Mouse (Mus musculus) neural tube, embryonic 12.5 days (tissue): ENCODE results near the gene Matk. TPM values are rescaled to one million over a fixed set of nuclear protein-coding genes. Genes with fewer than 3 reads are reported as not detected.

Source experiments
- ATAC-seq: fragments of 200-750 bp; cut with Nextera tagmentation; 2 replicates; pipeline ENCODE4 v1.8.0; 2017; ENCODE audit warnings: low read depth, mild to moderate bottlenecking, moderate TSS enrichment, moderate library complexity; ENCODE audit not compliant: low FRiP score
- H3K27ac ChIP-seq: fragments of 300-500 bp; sonication (generic); 2 replicates; pipeline ENCODE4 v1.5.1; 2016
- H3K27me3 ChIP-seq: fragments of 300-500 bp; sonication (generic); replicated peaks from 2 replicates; pipeline ENCODE4 v1.6.1; 2016; ENCODE audit warnings: mild to moderate bottlenecking
- H3K36me3 ChIP-seq: fragments of 300-500 bp; sonication (generic); 2 replicates; pipeline ENCODE4 v1.6.1; 2016; ENCODE audit warnings: mild to moderate bottlenecking
- H3K4me1 ChIP-seq: fragments of 300-500 bp; sonication (generic); 2 replicates; pipeline ENCODE4 v1.6.1; 2016
- H3K4me2 ChIP-seq: fragments of 300-500 bp; sonication (generic); replicated peaks from 2 replicates; pipeline ENCODE4 v1.6.1; 2016; ENCODE audit warnings: mild to moderate bottlenecking
- H3K4me3 ChIP-seq: fragments of 300-500 bp; sonication (generic); 2 replicates; pipeline ENCODE4 v1.5.1; 2016
- H3K9ac ChIP-seq: fragments of 300-500 bp; sonication (generic); 2 replicates; pipeline ENCODE4 v1.6.1; 2016; ENCODE audit warnings: mild to moderate bottlenecking
- H3K9me3 ChIP-seq: fragments of 300-500 bp; sonication (generic); 2 replicates; pipeline ENCODE4 v1.6.1; 2016; ENCODE audit warnings: mild to moderate bottlenecking
- WGBS: fragments of 180-500 bp; shearing (Covaris S2); methylation state at CpG from one replicate; pipeline ENCODE4 v1.1.7; 2016; 5-methylcytosine and 5-hydroxymethylcytosine counted together
- polyA plus RNA-seq: library from polyadenylated mRNA; unstranded; fragments of >200 nt; fragmentation: Nextera tagmentation; extraction: Ambion mirVana; gene quantifications from 2 replicates; pipeline ENCODE4 v1.2.1, GENCODE M21; 2016

The Matk gene
- polyA plus RNA-seq, 1 experiment from 2014 or later: 5.1 TPM

DNA sequence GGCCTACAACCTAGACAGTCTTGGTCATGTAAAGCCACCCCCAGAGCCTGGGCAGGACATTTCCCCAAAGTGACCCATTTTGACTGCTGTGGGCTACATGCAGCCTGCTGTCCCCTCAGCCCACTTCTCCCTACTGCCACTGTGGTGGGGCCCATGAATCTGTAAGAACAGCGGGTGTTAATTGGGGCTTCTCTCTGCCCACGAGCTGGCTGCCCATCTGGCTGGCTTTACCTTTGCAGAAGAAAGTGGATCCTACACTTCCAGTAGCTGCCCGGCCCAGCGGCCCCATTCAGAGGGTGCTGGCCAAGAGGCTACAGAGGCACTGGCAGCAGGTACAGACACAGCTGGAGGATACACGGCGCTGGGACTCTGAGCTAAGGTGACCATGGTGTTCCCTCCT is 7.6 kb upstream of the Matk start:
- 0 out of 2 replicates have a peak, but pooled peaks cover 3% of the 10 kb centered on the region for H3K36me3 ChIP-seq
- H3K9ac ChIP-seq: no peak overlapping the region
- no peak for ATAC-seq
- H3K4me2 ChIP-seq: no peak overlapping the region
- H3K4me3 ChIP-seq: no peak overlapping the region
- no peak overlapping the region for H3K27ac ChIP-seq
- 86% methylated on average over 6 of the region's 6 CpGs for WGBS
- peaks cover under 1% of the 10 kb centered on the region; the same call in 1 of the 2 replicates for H3K4me1 ChIP-seq
- H3K27me3 ChIP-seq: peaks cover 26% of the 10 kb centered on the region
- H3K9me3 ChIP-seq: no peaks in the 10 kb centered on the region

DNA sequence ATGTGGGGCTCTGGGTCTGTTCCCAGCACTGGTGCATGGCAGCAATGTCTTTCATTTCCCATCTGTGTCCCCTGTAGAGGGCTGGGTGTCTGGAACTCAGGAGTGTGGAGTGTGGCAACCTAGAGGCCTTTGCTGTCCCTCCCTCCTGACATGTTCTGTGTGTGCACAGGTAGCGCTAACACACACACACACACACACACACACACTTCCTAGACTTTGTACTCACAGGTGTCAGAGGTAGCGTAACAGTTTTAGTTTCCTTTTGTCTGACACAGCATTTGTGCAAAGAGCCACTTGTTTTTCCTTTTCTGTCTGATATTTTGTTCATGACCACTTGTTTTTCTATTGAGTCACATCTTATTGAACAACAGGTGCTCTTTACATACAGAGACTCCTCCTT is 4.9 kb upstream of the Matk start:
- 0 out of 2 replicates have a peak, but pooled peaks cover 3% of the 10 kb centered on the region for H3K36me3 ChIP-seq
- 97% methylated on average over 2 of the region's 2 CpGs for WGBS
- H3K27me3 ChIP-seq: peaks cover 34% of the 10 kb centered on the region
- H3K9me3 ChIP-seq: no peaks in the 10 kb centered on the region
- H3K4me1 ChIP-seq: peaks cover 10% of the 10 kb centered on the region
- H3K9ac ChIP-seq: no peak overlapping the region
- H3K27ac ChIP-seq: no peak overlapping the region
- H3K4me3 ChIP-seq: no peak overlapping the region
- ATAC-seq: no peak
- no peak overlapping the region for H3K4me2 ChIP-seq

DNA sequence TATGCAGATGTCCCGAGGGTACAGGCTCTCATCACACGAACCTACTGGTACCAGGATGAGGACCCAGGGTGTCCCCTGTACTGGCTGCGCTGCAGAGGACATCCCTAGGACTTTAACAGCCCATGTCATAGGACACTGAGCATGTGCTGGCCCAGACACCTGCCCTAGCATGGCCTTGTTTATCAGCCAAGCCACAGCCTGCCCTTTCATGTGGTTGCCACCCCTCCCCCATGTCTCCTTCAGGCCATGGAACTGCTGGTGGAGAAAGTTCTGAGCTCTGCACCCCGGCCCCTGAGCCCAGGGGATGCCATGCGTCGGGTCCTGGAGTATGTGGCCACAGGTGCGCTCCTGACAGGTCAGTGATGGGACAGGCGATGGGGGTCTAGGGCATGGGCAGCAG is 3.3 kb upstream of the Matk start:
- peaks cover 41% of the 10 kb centered on the region for H3K27me3 ChIP-seq
- no peak for ATAC-seq

DNA sequence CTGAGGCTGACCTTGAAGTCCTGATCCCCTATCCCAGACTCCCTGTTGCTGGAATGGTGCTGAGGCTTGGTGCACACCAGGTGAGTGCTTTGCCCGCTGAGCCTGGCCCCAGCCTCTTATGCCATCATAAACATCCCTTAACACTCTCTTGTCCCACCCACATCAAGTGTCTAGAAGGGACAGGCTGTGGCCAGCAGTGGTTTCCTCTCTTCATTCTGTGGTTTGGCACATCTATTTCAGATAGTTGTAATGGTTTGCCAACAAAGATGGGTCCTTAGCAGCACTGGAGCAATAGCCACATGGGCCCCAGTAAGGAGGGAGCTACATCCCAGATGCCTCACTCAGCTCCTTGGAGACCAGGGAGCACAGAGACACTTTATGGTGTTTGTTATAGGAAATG is 2.2 kb downstream of the Matk start:
- 56% methylated on average over 1 of the region's 1 CpGs for WGBS
- no peak overlapping the region for H3K4me3 ChIP-seq
- H3K4me1 ChIP-seq: peaks cover 34% of the 10 kb centered on the region
- no peaks in the 10 kb centered on the region for H3K36me3 ChIP-seq
- peaks cover 84% of the 10 kb centered on the region for H3K27me3 ChIP-seq
- ATAC-seq: no peak
- H3K9ac ChIP-seq: no peak overlapping the region
- H3K27ac ChIP-seq: no peak overlapping the region
- H3K9me3 ChIP-seq: no peaks in the 10 kb centered on the region
- no peak overlapping the region for H3K4me2 ChIP-seq

More for the DNA sequence above, 3.3 kb upstream of the Matk start:
- Histone ChIP-seq H3K4me2 (no peak overlapping the region), H3K9me3 (no peaks in the 10 kb centered on the region), H3K4me3 (no peak overlapping the region), H3K27ac (no peak overlapping the region), H3K9ac (no peak overlapping the region), H3K36me3 (no peaks in the 10 kb centered on the region), H3K4me1 (peaks cover 14% of the 10 kb centered on the region)
- WGBS: 85% methylated on average over 8 of the region's 8 CpGs

DNA sequence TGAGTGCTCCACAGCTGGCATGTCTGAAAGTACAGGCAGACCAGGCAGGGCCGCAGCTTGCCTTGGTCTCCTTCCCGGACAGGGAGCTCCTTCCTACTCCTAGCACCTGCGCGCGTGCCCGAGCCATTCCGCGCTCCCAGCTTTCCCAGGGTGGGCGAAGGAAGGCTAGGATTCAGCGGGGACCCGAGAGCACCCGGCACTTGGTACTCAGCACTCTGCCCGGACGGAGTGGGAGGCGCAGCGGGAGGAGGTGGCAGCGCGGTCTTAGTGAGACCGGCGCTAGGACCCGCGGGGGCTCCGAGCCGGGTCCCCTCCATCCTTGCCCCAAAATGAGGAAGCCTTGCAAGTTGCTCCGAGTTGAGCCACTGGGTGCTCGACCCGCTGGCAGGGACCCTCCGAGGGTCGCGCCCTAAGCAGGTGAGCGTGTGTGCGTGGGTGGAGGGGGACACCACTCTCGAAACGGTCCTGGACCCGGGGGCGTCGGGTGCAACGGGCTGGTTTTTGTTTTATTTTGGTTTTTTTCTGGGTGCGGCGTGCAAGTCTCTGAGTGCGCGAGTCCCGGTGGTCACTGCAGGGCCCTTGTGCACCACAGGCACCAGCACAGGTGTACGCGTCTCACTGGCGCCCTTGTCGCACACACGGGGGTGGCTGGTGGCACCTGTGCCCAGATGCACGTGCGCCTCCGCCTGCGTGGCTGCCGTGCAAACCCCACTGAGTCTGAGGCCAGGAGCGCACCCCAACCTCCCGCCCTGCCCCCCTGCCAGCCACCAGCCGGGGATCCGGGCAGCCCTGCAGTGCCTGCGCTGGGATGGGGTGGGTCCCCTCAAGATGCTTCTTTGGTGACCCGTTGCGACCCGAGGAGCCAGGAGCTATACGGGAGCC is 4.7 kb downstream of the Matk start:
- H3K4me2 ChIP-seq: peak overlapping the region; percentile 71
- H3K4me1 ChIP-seq: peaks cover 31% of the 10 kb centered on the region
- H3K27ac ChIP-seq: no peak overlapping the region
- H3K27me3 ChIP-seq: peaks cover 67% of the 10 kb centered on the region
- 3% methylated on average over 62 of the region's 62 CpGs for WGBS
- H3K9me3 ChIP-seq: 0 out of 2 replicates have a peak, but pooled peaks cover 5% of the 10 kb centered on the region
- H3K9ac ChIP-seq: peak overlapping the region; percentile 52; the same call in 1 of the 2 replicates
- no peak for ATAC-seq
- peaks cover 9% of the 10 kb centered on the region for H3K36me3 ChIP-seq
- H3K4me3 ChIP-seq: peak overlapping the region; percentile 39

DNA sequence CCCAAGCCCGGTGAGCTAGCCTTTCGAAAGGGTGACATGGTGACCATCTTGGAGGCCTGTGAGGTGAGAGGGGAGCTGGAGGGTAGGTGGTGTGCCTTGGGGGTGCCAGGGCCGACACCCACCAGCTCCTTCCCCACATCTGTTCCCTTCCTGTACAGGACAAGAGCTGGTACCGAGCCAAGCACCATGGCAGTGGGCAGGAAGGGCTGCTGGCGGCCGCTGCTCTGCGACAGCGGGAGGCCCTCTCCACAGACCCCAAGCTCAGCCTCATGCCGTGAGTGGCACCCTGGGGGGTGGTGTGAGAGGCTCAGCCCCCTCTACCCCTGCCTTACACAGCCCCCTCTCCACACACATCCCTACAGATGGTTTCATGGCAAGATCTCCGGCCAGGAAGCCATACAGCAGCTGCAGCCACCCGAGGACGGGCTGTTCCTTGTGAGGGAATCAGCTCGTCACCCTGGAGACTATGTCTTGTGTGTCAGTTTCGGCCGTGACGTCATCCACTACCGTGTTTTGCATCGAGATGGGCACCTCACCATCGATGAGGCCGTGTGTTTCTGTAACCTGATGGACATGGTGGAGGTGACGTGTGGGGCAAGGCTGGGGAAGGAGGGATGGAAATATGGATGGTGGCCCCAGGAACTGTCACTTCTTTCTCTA is 6.6 kb downstream of the Matk start:
- 41% methylated on average over 21 of the region's 21 CpGs for WGBS
- peaks cover 48% of the 10 kb centered on the region for H3K27me3 ChIP-seq
- no peak overlapping the region for H3K9ac ChIP-seq
- H3K9me3 ChIP-seq: 0 out of 2 replicates have a peak, but pooled peaks cover 5% of the 10 kb centered on the region
- H3K4me3 ChIP-seq: no peak overlapping the region
- H3K27ac ChIP-seq: no peak overlapping the region
- peaks cover 29% of the 10 kb centered on the region for H3K36me3 ChIP-seq
- H3K4me1 ChIP-seq: peaks cover 23% of the 10 kb centered on the region
- H3K4me2 ChIP-seq: peak overlapping the region; percentile 12
- 0 out of 2 replicates have a peak, but pooled peaks have one; percentile 18 for ATAC-seq

DNA sequence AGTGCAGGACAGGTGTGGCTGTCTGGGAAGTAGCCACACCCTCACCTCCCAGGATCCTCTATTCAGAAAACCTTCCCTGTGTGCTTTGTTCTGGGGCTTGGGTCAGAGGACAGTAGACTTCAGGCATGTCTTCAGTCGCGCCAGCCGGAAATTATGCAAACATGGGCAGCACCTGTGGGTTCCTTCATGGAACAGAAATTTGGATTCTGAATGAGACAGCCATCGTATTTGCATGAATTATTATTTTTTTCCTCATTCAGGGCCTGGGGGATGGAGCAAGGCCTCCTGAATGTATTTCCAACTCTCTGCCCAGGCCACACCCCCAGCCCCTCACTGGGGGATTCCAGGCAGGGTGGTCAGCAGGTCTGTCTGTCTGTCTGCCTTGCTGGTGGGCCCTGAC is 8.3 kb downstream of the Matk start:
- no peak for ATAC-seq
- 90% methylated on average over 4 of the region's 4 CpGs for WGBS

DNA sequence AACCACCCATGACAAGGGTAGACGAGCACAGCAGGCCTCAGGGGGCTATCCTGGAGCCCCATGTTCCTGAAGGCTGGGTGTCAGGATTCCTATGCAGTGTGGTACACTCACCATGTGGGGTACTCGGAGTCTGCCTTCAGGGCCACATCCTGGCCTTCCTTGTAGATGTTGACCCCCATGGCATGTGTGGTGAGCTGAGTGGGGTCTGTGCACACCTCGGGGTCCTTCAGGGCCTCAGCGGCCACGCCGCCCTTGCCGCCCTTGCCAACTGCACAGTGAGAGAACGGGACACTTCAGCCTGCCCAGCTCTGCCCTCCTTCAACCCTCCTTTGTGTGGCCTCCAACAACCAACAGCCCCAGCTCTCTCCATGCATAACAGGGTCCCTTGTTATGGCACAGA is 12.8 kb downstream of the Matk start:
- no peak for ATAC-seq
- WGBS: 96% methylated on average over 8 of the region's 8 CpGs
- H3K36me3 ChIP-seq: peaks cover 41% of the 10 kb centered on the region
- H3K27ac ChIP-seq: no peak overlapping the region
- peaks cover 17% of the 10 kb centered on the region for H3K4me1 ChIP-seq
- 0 out of 2 replicates have a peak, but pooled peaks cover 3% of the 10 kb centered on the region for H3K9me3 ChIP-seq
- no peaks in the 10 kb centered on the region for H3K27me3 ChIP-seq
- peak overlapping the region; percentile 66 for H3K4me2 ChIP-seq
- H3K9ac ChIP-seq: peak overlapping the region; percentile 42
- H3K4me3 ChIP-seq: no peak overlapping the region

More for the DNA sequence above, 8.3 kb downstream of the Matk start:
- no peak overlapping the region for H3K4me2 ChIP-seq
- H3K4me1 ChIP-seq: peaks cover 27% of the 10 kb centered on the region
- H3K4me3 ChIP-seq: no peak overlapping the region
- no peak overlapping the region for H3K9ac ChIP-seq
- H3K27me3 ChIP-seq: peaks cover 41% of the 10 kb centered on the region
- 0 out of 2 replicates have a peak, but pooled peaks cover 5% of the 10 kb centered on the region for H3K9me3 ChIP-seq
- peaks cover 41% of the 10 kb centered on the region for H3K36me3 ChIP-seq
- H3K27ac ChIP-seq: no peak overlapping the region

DNA sequence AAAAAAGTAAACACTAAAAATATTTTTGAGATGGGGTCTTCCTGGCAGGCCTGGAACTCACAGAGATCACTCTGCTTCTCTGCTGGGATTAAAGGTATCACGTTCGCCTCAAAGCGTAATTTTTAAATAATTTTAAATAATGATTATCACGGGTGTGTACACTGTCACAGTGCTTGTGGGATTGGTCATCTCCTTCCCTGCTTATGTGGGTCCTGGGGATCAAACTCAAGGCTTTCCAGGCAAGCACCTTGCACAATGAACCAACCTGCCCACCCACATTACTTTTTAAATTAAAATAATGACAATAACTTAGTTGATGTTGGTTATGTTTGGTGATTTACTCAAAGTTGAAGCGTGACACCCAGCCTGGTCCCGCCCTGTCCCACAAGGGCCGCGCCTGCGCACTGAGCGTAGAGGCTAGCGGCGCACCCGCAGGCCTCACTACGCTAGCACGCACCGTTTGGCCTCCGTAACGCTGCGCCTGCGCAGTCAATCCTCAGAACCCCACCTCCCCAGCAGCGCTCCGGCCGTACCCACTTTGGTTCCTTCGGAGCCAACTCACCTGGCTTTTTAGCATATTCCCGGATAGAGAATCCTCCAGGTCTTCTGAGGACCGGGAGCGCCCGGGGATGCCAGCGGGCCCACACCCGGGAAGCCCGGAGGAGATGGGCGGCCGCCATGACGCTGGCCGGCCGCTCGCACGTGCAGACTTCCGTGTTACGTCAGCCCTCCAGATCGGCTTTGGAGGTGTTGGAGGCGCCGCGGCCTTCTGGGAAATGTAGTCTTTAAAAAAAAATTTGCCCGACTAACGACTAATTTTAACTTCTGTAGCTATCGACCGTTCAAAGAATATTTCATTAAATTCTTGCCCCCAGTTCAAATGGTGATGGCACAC is 13.7 kb downstream of the Matk start, which contains the start of the genes Mrpl54 and Apba3:
TSS of gene Mrpl54 (minus strand) at position 724 of the 895 bp plus-strand sequence.
TSS of gene Apba3 (plus strand) at position 750 of the 895 bp plus-strand sequence.
- ATAC-seq: peak; percentile 92
- Histone ChIP-seq H3K27me3 (no peaks in the 10 kb centered on the region), H3K36me3 (peaks cover 48% of the 10 kb centered on the region), H3K27ac (no peak within 1 kb of the TSS), H3K4me3 (peak within 1 kb of the TSS; percentile 62), H3K9me3 (no peaks in the 10 kb centered on the region), H3K4me1 (peaks cover 17% of the 10 kb centered on the region), H3K9ac (peak within 1 kb of the TSS; percentile 66; the same call in 1 of the 2 replicates), H3K4me2 (peak within 1 kb of the TSS; percentile 85)
- under 1% methylated on average over 48 of the region's 48 CpGs for WGBS

DNA sequence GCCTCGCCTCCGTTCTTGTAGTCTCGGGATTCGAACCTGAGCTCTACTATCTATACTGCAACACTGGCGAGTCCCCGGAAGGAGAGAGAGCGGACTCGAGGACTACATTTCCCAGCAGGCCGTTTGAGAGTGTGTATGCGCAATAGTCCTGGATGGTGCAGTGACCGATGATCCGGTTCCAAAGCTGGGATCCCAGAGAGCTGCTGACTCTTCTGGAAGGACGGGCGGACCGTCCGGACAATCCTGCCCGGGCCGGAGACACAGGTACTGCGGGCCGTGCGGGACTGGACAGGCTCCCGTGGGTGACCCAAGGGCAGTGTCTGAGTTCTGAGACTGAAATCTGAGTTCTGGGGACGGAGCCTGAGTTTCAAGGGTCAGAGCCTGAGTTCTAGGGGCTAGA is 15.3 kb downstream of the Matk start:
- Histone ChIP-seq H3K9me3 (no peaks in the 10 kb centered on the region), H3K4me2 (peak overlapping the region; percentile 85), H3K9ac (peak overlapping the region; percentile 77), H3K27ac (no peak overlapping the region), H3K27me3 (no peaks in the 10 kb centered on the region), H3K36me3 (peaks cover 49% of the 10 kb centered on the region), H3K4me1 (peaks cover 17% of the 10 kb centered on the region), H3K4me3 (peak overlapping the region; percentile 54)
- WGBS: 4% methylated on average over 23 of the region's 23 CpGs
- peak; percentile 56; the same call in 1 of the 2 replicates for ATAC-seq

DNA sequence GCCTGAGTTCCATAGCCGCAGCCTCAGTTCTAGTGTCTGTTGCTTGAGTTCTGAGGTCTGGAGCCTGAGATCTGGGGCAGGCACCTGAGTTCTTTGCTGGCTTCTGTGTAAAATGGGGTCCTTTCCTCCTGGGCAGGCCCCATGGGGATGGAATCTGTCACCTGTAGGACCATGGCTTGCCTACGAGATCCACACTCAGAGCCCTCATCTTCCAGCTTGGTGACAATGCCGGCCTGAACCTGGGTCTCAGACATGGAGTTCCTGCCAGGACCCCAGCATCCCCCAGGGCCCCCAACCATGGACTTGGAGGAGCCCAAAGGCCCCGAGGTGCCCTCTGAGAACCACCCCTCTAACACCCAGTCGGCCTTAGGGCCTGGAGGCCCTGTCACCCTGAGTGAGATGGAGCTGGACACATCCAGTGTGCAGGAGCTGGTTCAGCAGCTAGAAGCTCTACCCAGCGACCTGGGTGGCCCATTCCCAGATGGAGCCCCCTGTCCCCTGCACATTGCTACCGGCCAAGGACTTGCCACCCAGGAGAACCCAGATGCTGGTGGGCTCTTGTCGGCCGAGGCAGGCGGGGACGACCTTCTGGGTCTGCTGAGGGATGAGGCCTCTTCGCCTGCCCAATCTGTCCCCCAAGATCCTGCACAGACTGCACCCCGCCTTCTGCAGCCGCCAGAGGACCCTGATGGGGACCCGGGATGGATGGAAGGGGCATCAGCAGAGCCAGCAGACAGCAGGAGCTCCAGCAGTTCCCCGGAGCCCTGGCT is 16.1 kb downstream of the Matk start:
- Histone ChIP-seq H3K4me2 (peak overlapping the region; percentile 85), H3K9ac (peak overlapping the region; percentile 77), H3K9me3 (no peaks in the 10 kb centered on the region), H3K27me3 (no peaks in the 10 kb centered on the region), H3K4me3 (peak overlapping the region; percentile 54), H3K27ac (no peak overlapping the region), H3K36me3 (peaks cover 49% of the 10 kb centered on the region), H3K4me1 (peaks cover 17% of the 10 kb centered on the region)
- ATAC-seq: no peak
- 83% methylated on average over 16 of the region's 16 CpGs for WGBS
